Mouse (Mus musculus) megakaryocyte, embryonic 14.5 days (primary cell): ENCODE measurements around the gene Acbd4.

Experiments used
- FLI1 ChIP-seq: IDR thresholded peaks from 2 replicates; pipeline ENCODE4 v1.6.1; 2012; ENCODE audit warnings: low read length, inconsistent platforms, mixed read lengths
- GATA1 ChIP-seq: IDR thresholded peaks from 3 replicates; pipeline ENCODE4 v1.6.1; 2012; ENCODE audit warnings: mixed read lengths, low read length, inconsistent platforms, borderline replicate concordance

DNA sequence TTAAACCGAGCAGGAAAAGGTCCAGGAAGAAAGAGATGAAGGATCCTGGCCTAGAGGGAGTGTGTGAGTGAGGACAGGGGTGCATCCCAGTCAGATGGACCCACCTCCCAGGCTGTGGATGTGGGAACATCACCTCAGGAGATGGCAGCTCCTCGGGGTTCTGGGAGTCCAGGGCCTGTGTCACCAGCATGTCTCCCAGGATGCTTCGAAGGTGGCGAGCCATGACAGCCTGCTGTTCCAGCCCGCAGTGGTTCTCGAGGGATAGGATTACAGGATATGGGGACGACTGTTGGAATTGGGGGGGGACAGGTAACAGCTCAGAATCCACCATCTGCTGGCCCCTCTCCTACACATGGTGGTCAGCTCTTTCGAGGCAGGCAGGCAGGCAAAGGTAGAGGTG is 24.9 kb upstream of the Acbd4 start:
- TF ChIP-seq GATA1 (no peak), FLI1 (no peak)
